Comparison of ENCODE assay signal across 9 mouse cellular contexts in the genomic region with DNA sequence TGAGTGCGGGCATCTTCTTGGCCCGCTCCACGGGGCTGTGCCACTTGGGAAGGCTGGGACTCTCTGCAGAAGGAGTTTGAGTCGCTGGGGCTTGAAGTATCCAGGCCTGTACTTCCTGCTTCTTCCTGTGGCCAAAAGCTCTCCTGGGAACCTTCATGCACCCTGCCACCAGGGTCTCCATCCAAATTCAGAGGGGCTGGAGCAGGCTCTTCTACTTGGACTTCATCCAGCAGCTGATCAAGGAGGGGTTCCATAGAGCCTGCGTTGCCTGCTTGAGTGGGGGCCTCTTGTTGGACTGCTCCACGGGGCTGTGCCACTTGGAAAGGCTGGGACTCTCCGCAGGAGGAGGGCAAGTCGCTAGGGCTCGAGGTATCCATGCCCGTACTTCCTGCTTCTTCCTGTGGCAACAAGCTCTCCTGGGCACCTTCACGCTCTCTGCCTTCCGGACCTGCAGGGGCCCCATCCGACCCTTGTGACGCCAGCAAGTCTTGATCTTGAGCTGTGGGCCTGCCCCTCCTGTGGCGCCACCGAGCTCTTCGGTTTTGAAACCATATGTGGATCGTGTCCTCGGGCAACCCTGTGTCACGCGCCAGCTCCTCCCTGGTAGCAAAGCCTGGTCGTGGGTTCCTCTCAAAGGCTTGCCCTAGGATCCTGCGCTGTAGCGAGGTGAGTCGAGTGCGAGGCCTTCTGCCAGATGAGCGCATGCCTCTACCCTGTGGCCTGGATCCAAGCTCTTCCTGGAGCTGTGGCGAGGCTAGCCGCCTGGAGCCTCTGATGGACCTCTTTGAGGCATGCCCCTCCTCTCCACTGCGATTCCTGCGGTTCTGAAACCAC. TPM values are rescaled to one million over a fixed set of nuclear protein-coding genes. Genes with fewer than 3 reads are reported as not detected.
DNase-seq lines count a peak whose midpoint lies in the region.
"Not testable (repeated sequence)": the region's sequence is repeated elsewhere in the genome, so short reads cannot be mapped to it uniquely, and the experiment has no call there.
"Had no signal": no experiment of that assay in that cellular context is flagged by ENCODE, and none has a peak within 500 bp of the region (broad histone marks: within the 10 kb centered on the region; RNA-seq: fewer than 3 reads in every experiment).

No protein-coding gene starts in this region.

- intact Hi-C loops in gastrocnemius, postnatal 14 days (cut with DNase I; ENCODE audit: low total_unique reads); left cerebral cortex, postnatal 36 days (cut with DNase I): not testable (repeated sequence)

- peak; percentile 46 for DNase-seq in WW6 (ENCODE audit: low read depth, low spot score)
- peak; percentile 64 for DNase-seq in cerebellum, adult 9-11 months
- peak; percentile 81 for DNase-seq in gastrocnemius, postnatal 14 days
- DNase-seq in kidney, adult 11 months, result peak; percentile 63
- DNase-seq in left cerebral cortex, postnatal 36 days (ENCODE audit: low spot score in 2 of 2), result peak; percentile 60 to 61
- peak; percentile 15 for DNase-seq in naive thymus-derived CD4-positive, alpha-beta T cell, adult 2 months (ENCODE audit: low read depth)
- DNase-seq in spleen, postnatal 14 days (ENCODE audit: low spot score in 2 of 2), result peak; percentile 72 to 79
- peak; percentile 75 for DNase-seq in urinary bladder, postnatal 25 days (ENCODE audit: low spot score)

RNA-seq across cellular contexts. Expression of a gene that starts 0.5 kb away (rescaled TPM):
- not detected for total RNA-seq in gastrocnemius, postnatal 14 days (2021)
- not detected for total RNA-seq in left cerebral cortex, postnatal 36 days (2021)
- total RNA-seq: heart, adult 8-10 months had no signal

RNA-seq across cellular contexts. Expression of a gene that starts 8.3 kb away (rescaled TPM):
- total RNA-seq in gastrocnemius, postnatal 14 days (2021), result not detected
- total RNA-seq in left cerebral cortex, postnatal 36 days (2021), result not detected
- total RNA-seq: heart, adult 8-10 months had no signal

RNA-seq across cellular contexts. Expression of a gene that starts 12.3 kb away (rescaled TPM):
- not detected for total RNA-seq in gastrocnemius, postnatal 14 days (2021)
- not detected for total RNA-seq in left cerebral cortex, postnatal 36 days (2021)
- total RNA-seq: heart, adult 8-10 months had no signal

RNA-seq across cellular contexts. Expression of a gene that starts 31.1 kb away (rescaled TPM):
- total RNA-seq in gastrocnemius, postnatal 14 days (2021), result 10 to 100 TPM; 13.9 to 14.3 TPM
- 10 to 100 TPM; 90.7 to 98.7 TPM for total RNA-seq in left cerebral cortex, postnatal 36 days (2021)

Comparison
In these comparisons a context has a peak if more than half of its experiments do, and no peak if none do; other contexts are left out.
1. Peak in every context shown above with its lines: DNase-seq.
2. DNase-seq: peak in every context shown above with its lines; median percentile 81 in gastrocnemius, postnatal 14 days; 76 in spleen, postnatal 14 days; 75 in urinary bladder, postnatal 25 days; 64 in cerebellum, adult 9-11 months; 63 in kidney, adult 11 months; 60 in left cerebral cortex, postnatal 36 days; 46 in WW6; 15 in naive thymus-derived CD4-positive, alpha-beta T cell, adult 2 months.